In genomic region chr12:80191806-80192205, GRCm38 (mm10) we compare ENCODE assay signal across 25 mouse cellular contexts.
DNase-seq lines count a peak whose midpoint lies in the region; ATAC-seq and TF ChIP-seq lines count a peak whose summit lies in the region.
"Had no signal": no experiment of that assay in that cellular context is flagged by ENCODE, and none has a peak within 500 bp of the region (broad histone marks: within the 10 kb centered on the region; RNA-seq: fewer than 3 reads in every experiment).

No protein-coding gene starts in this region.

- 0 out of 2 replicates have a peak, but pooled peaks have one; percentile 18 for ATAC-seq in heart, embryonic 15.5 days (replicated peaks; ENCODE audit: insufficient number of reproducible peaks, insufficient read depth, low FRiP score, low read depth)
- ATAC-seq in kidney, embryonic 16.5 days (ENCODE audit: low FRiP score, low TSS enrichment): 0 out of 2 replicates have a peak, but pooled peaks have one; percentile 7
- 0 out of 2 replicates have a peak, but pooled peaks have one; percentile 18 for ATAC-seq in common myeloid progenitor, adult 5-6 weeks (replicated peaks; ENCODE audit: low read depth, poor library complexity, severe bottlenecking)
- ATAC-seq in heart, embryonic 11.5 days (replicated peaks; ENCODE audit: insufficient number of reproducible peaks, low FRiP score, low TSS enrichment): no peak
- ATAC-seq: forebrain, embryonic 13.5 days; forebrain, embryonic 16.5 days had no signal

- no peak overlapping the region for H3K4me3 ChIP-seq in heart, embryonic 15.5 days
- no peak overlapping the region for H3K4me3 ChIP-seq in kidney, embryonic 16.5 days (ENCODE audit: low read length)
- H3K4me3 ChIP-seq in ES-E14 (ENCODE audit: insufficient read depth in 1 of 2, low read depth in 1 of 2, low read length in 2 of 2, poor library complexity in 1 of 2, severe bottlenecking in 1 of 2): no peak overlapping the region
- H3K4me3 ChIP-seq in heart, embryonic 11.5 days (ENCODE audit: low read depth, low read length): no peak overlapping the region
- H3K4me3 ChIP-seq: forebrain, embryonic 10.5 days; forebrain, embryonic 13.5 days; heart, adult 2 months; heart, embryonic 10.5 days; hindbrain, embryonic 12.5 days had no signal

- H3K9ac ChIP-seq in heart, embryonic 15.5 days: no peak overlapping the region
- no peak overlapping the region for H3K9ac ChIP-seq in kidney, embryonic 16.5 days (replicated peaks; ENCODE audit: low read length)
- H3K9ac ChIP-seq in ES-E14 (ENCODE audit: insufficient read depth, low read depth, low read length, poor library complexity, severe bottlenecking): peak overlapping the region; percentile 46; the same call in 1 of the 2 replicates
- H3K9ac ChIP-seq in heart, embryonic 11.5 days (ENCODE audit: low read depth, low read length): no peak overlapping the region
- H3K9ac ChIP-seq: forebrain, embryonic 13.5 days; hindbrain, embryonic 12.5 days had no signal

- DNase-seq in heart, postnatal 36 days: no peak
- DNase-seq in kidney, adult 11 months: no peak
- no peak for DNase-seq in ES-E14 (ENCODE audit: low read depth, low spot score)
- no peak for DNase-seq in thymus, postnatal 36 days
- DNase-seq: adrenal gland, adult 2 months; adrenal gland, postnatal 14 days; cerebellum, adult 11 months; cerebellum, adult 2 months; cerebellum, adult 9-11 months; cerebellum, postnatal 25 days; gastrocnemius, postnatal 10 days; gastrocnemius, postnatal 36 days; heart, adult 2 months; heart, postnatal 10 days; heart, postnatal 4 days; kidney, adult 18-20 months had no signal

- no peak overlapping the region for H3K27ac ChIP-seq in heart, embryonic 15.5 days
- H3K27ac ChIP-seq in kidney, embryonic 16.5 days (ENCODE audit: low read length): no peak overlapping the region
- H3K27ac ChIP-seq in ES-E14 (ENCODE audit: insufficient read depth, low read depth, low read length, poor library complexity, severe bottlenecking): no peak overlapping the region
- H3K27ac ChIP-seq in heart, embryonic 11.5 days (ENCODE audit: low read depth, low read length): no peak overlapping the region
- H3K27ac ChIP-seq: forebrain, embryonic 10.5 days; forebrain, embryonic 13.5 days; heart, adult 2 months; heart, embryonic 10.5 days; hindbrain, embryonic 12.5 days had no signal

- no peaks in the 10 kb centered on the region for H3K27me3 ChIP-seq in heart, embryonic 15.5 days
- no peaks in the 10 kb centered on the region for H3K27me3 ChIP-seq in kidney, embryonic 16.5 days (ENCODE audit: insufficient read depth, low read length)
- no peaks in the 10 kb centered on the region for H3K27me3 ChIP-seq in heart, embryonic 11.5 days (ENCODE audit: control insufficient read depth, insufficient read depth, low read length)
- H3K27me3 ChIP-seq: forebrain, embryonic 13.5 days; hindbrain, embryonic 12.5 days had no signal

- peaks cover 84% of the 10 kb centered on the region for H3K36me3 ChIP-seq in heart, embryonic 15.5 days
- H3K36me3 ChIP-seq in kidney, embryonic 16.5 days (ENCODE audit: insufficient read depth, low read length): peaks cover 65% of the 10 kb centered on the region
- peaks cover 60% of the 10 kb centered on the region for H3K36me3 ChIP-seq in ES-E14 (ENCODE audit: control insufficient read depth, insufficient read depth, low read length, poor library complexity, severe bottlenecking)
- H3K36me3 ChIP-seq in heart, embryonic 11.5 days (ENCODE audit: control insufficient read depth, insufficient read depth, low read length): peaks cover 24% of the 10 kb centered on the region

- intact Hi-C loops in heart, postnatal 36 days (cut with DNase I): no loop called here

- no peak overlapping the region for H3K4me2 ChIP-seq in heart, embryonic 15.5 days
- no peak overlapping the region for H3K4me2 ChIP-seq in kidney, embryonic 16.5 days (replicated peaks; ENCODE audit: low read depth, low read length)
- H3K4me2 ChIP-seq in heart, embryonic 11.5 days: no peak overlapping the region
- H3K4me2 ChIP-seq: forebrain, embryonic 13.5 days; hindbrain, embryonic 12.5 days had no signal

- no peaks in the 10 kb centered on the region for H3K4me1 ChIP-seq in heart, embryonic 15.5 days (replicated peaks)
- H3K4me1 ChIP-seq in kidney, embryonic 16.5 days (ENCODE audit: insufficient read depth, low read length): no peaks in the 10 kb centered on the region
- H3K4me1 ChIP-seq in ES-E14 (ENCODE audit: control insufficient read depth in 2 of 2, insufficient read depth in 2 of 2, low read length in 2 of 2, poor library complexity in 1 of 2): peaks cover 3 to 13% of the 10 kb centered on the region in 2 experiments; a peak in 3 of 4 replicates
- H3K4me1 ChIP-seq in heart, embryonic 11.5 days (ENCODE audit: control insufficient read depth, insufficient read depth, low read length): no peaks in the 10 kb centered on the region
- H3K4me1 ChIP-seq: forebrain, embryonic 13.5 days; heart, embryonic 10.5 days; hindbrain, embryonic 12.5 days had no signal

- WGBS in heart, embryonic 15.5 days: 69% methylated on average over 5 of the region's 5 CpGs
- 57% methylated on average over 5 of the region's 5 CpGs for WGBS in kidney, embryonic 16.5 days
- WGBS in heart, embryonic 11.5 days (ENCODE audit: insufficient replicate concordance): 82% methylated on average over 5 of the region's 5 CpGs

- in situ Hi-C loops in ES-E14 (cut with MboI; ENCODE audit: low sequenced_read_pairs in 2 of 2, unreplicated experiment in 2 of 2): no loop called here

- H3K9me3 ChIP-seq in heart, embryonic 15.5 days (replicated peaks): no peaks in the 10 kb centered on the region
- no peaks in the 10 kb centered on the region for H3K9me3 ChIP-seq in kidney, embryonic 16.5 days (ENCODE audit: low read length)
- H3K9me3 ChIP-seq in ES-E14 (ENCODE audit: control insufficient read depth, insufficient read depth, low read depth, low read length): no peaks in the 10 kb centered on the region
- no peaks in the 10 kb centered on the region for H3K9me3 ChIP-seq in heart, embryonic 11.5 days (replicated peaks; ENCODE audit: control insufficient read depth, low read length)
- H3K9me3 ChIP-seq: forebrain, embryonic 10.5 days; forebrain, embryonic 13.5 days; heart, embryonic 10.5 days; hindbrain, embryonic 12.5 days had no signal

TF ChIP-seq in ES-E14, 5 proteins besides CTCF, POLR2A, EP300 and RAD21:
- TF ChIP-seq MAFK (IDR thresholded peaks at IDR 0.05; ENCODE audit: insufficient read depth, low read depth, low read length): no peak
- no peak for TF ChIP-seq ZNF384 (IDR thresholded peaks at IDR 0.05; ENCODE audit: low read depth, low read length)
- TF ChIP-seq HCFC1 (IDR thresholded peaks at IDR 0.05; ENCODE audit: borderline replicate concordance, insufficient read depth, low read length): no peak
- TF ChIP-seq CHD2 (IDR thresholded peaks at IDR 0.05; ENCODE audit: low read depth, low read length): no peak
- no peak for TF ChIP-seq ZC3H11A (IDR thresholded peaks at IDR 0.05; ENCODE audit: borderline replicate concordance, low read depth, low read length)
